Mouse (Mus musculus): ENCODE results near the gene Cdhr4.
"Not testable (repeated sequence)": the region's sequence is repeated elsewhere in the genome, so short reads cannot be mapped to it uniquely, and the experiment has no call there.

Gene Cdhr4

GRCm38 (mm10) chr9:108010385-108010784 lies 18.1 kb downstream of the Cdhr4 start:
- DNase-seq (ENCODE audit: low read depth) = no peak

GRCm38 (mm10) chr9:108013577-108013976 lies 21.3 kb downstream of the Cdhr4 start:
- DNase-seq (ENCODE audit: low read depth) = not testable (repeated sequence)

- no peak for DNase-seq (ENCODE audit: low read depth)
Measured at GRCm38 (mm10) chr9:108017127-108017526, 24.8 kb downstream of the Cdhr4 start.

- no peak for DNase-seq (ENCODE audit: low read depth)
Measured at GRCm38 (mm10) chr9:108020741-108021140, 28.4 kb downstream of the Cdhr4 start.

GRCm38 (mm10) chr9:108023216-108023615 lies 30.9 kb downstream of the Cdhr4 start:
- DNase-seq (ENCODE audit: low read depth) = no peak

GRCm38 (mm10) chr9:108026584-108026983 lies 34.3 kb downstream of the Cdhr4 start:
- no peak for DNase-seq (ENCODE audit: low read depth)

- no peak for DNase-seq (ENCODE audit: low read depth)
Measured at GRCm38 (mm10) chr9:108027867-108028266, 35.6 kb downstream of the Cdhr4 start.

- DNase-seq (ENCODE audit: low read depth) = no peak
Measured at GRCm38 (mm10) chr9:108032126-108032525, 39.8 kb downstream of the Cdhr4 start.

- DNase-seq (ENCODE audit: low read depth) = peak; percentile 45
Measured at GRCm38 (mm10) chr9:108035331-108036156, 43.2 kb downstream of the Cdhr4 start.

- DNase-seq (ENCODE audit: low read depth) = no peak
Measured at GRCm38 (mm10) chr9:108044751-108045492, 52.6 kb downstream of the Cdhr4 start.

GRCm38 (mm10) chr9:108046582-108046981 lies 54.3 kb downstream of the Cdhr4 start:
- no peak for DNase-seq (ENCODE audit: low read depth)

GRCm38 (mm10) chr9:108047601-108048565 lies 55.6 kb downstream of the Cdhr4 start:
- peak; percentile 28 for DNase-seq (ENCODE audit: low read depth)

GRCm38 (mm10) chr9:108048566-108048955 lies 56.3 kb downstream of the Cdhr4 start:
- no peak for DNase-seq (ENCODE audit: low read depth)

GRCm38 (mm10) chr9:108049016-108049455 lies 56.7 kb downstream of the Cdhr4 start, which contains the start of gene Gmppb:
Gmppb (plus strand) TSS chr9:108049242.
- DNase-seq (ENCODE audit: low read depth) = peak; percentile 97
